Mouse (Mus musculus): ENCODE results near the gene Tnks1bp1. TPM values are rescaled to one million over a fixed set of nuclear protein-coding genes. Genes with fewer than 3 reads are reported as not detected.

Gene Tnks1bp1
- polyA plus RNA-seq (2012; rRNA removed) = 32.7 and 35.2 TPM in 2 replicates

DNA sequence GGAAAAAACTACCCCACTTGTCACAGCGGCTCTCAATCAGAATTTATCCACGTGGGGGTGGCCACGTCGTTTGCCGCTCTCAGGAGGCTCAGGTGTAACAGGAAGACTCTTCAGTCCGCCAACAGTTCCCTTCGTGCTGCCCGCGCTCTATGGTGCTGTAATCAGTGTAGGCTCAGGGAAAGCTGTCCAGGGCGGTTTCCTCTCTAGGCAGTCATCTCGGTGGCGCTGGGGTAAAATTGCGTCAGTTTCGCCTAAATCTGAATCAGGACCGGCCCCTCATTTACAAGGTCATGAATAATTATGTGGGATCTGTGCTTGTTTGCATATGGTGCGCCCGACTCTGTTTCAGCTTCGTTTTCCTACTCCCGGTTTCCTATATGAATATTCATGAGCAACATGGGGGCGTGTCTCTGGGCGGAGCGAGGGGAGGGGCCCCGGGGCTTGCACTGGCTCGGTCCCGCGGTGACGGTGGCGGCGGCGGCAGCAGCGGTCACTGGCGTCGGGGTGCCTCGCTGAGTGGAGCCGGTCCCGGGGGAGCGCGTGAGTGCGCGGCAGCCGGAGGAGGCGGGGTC, at the start of gene Tnks1bp1:
TSS of gene Tnks1bp1 (plus strand) at position 427 of the 572 bp plus-strand sequence.

DNA sequence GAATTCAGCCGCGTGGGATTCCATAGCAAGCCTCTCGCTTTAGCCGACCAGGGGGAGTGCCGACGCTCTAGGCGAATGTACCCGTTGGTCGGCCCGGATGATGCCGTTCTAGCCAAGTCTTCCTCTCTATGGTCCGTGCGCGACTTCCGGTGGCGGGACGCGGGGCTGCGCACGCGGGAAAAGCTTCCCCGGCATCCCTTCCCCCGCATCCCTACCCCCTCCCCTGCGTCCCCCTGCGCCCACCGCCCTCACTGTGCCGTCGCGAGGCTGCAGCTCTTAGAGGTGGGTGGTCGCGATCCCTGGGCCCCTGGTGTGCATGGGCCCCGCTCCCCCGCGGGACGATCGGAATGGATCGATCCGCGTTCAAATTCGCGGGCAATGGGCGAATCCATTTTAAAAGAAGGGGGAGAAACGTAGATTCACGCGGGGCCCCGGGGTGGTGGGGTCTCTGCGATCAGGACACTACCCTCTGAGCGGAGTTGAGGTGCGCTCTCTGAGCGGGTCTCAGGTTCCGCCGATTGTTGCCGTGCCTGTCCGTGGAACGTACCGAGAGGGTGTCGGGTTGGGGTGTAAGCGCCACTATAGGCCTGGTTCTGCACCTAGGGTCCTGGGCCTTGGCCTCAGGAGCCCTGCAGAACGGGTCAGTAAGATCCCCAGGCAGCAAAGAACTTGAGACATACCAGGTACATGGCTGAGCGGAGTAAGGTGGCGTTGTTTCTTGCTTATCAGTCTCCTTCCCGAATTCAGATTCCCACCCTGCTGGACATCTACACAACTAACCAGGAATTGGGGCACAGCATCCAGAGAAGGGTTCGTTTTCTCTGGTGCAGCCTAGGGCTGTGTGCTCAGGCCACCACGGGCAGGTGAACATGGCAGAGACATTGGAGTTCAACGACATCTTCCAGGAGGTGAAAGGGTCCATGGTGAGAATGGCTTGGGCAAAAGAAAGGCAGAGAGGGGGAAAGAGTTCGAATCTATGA, 10.5 kb upstream of the Tnks1bp1 start, which contains the start of the genes Ssrp1 and P2rx3:
TSS of gene Ssrp1 (plus strand) at position 188 of the 980 bp plus-strand sequence.
TSS of gene P2rx3 (minus strand) at position 416 of the 980 bp plus-strand sequence.

Other genes starting within 250 kb of the Tnks1bp1 start
- 11.0 and 12.9 TPM in 2 replicates for gene Ube2l6, start 249.2 kb upstream of the Tnks1bp1 start, polyA plus RNA-seq (2012; rRNA removed)
- 1.5 TPM in 1 of 2 replicates, not detected in the other for gene Smtnl1, start 225.4 kb upstream of the Tnks1bp1 start, polyA plus RNA-seq (2012; rRNA removed)
- gene Timm10, start 221.0 kb upstream of the Tnks1bp1 start, polyA plus RNA-seq (2012; rRNA removed) = 108 and 122 TPM in 2 replicates
- gene Slc43a1, start 209.2 kb upstream of the Tnks1bp1 start, polyA plus RNA-seq (2012; rRNA removed) = 1.5 and 1.6 TPM in 2 replicates
- gene Rtn4rl2, start 161.3 kb upstream of the Tnks1bp1 start, polyA plus RNA-seq (2012; rRNA removed) = 24.1 and 28.7 TPM in 2 replicates
- 8.2 and 11.9 TPM in 2 replicates for gene Slc43a3, start 111.4 kb upstream of the Tnks1bp1 start, polyA plus RNA-seq (2012; rRNA removed)
- not detected in 2 replicates for gene Prg2, start 67.6 kb upstream of the Tnks1bp1 start, polyA plus RNA-seq (2012; rRNA removed)
- not detected in 2 replicates for gene Prg3, start 59.8 kb upstream of the Tnks1bp1 start, polyA plus RNA-seq (2012; rRNA removed)
- 170 and 182 TPM in 2 replicates for gene Ssrp1, start 10.8 kb upstream of the Tnks1bp1 start, polyA plus RNA-seq (2012; rRNA removed)
- gene P2rx3, start 10.6 kb upstream of the Tnks1bp1 start, polyA plus RNA-seq (2012; rRNA removed) = 1.2 and 7.3 TPM in 2 replicates
- gene Aplnr, start 88.2 kb downstream of the Tnks1bp1 start, polyA plus RNA-seq (2012; rRNA removed) = 13.4 and 13.9 TPM in 2 replicates
- 30.6 and 31.7 TPM in 2 replicates for gene Lrrc55, start 149.2 kb downstream of the Tnks1bp1 start, polyA plus RNA-seq (2012; rRNA removed)

Measured in central nervous system, embryonic 18 days (tissue).